Mouse (Mus musculus): Measurements from ENCODE around the gene Ptov1. TPM values are rescaled to one million over a fixed set of nuclear protein-coding genes. Genes with fewer than 3 reads are reported as not detected.
A peak's percentile ranks its signal among the peaks of the same experiment; 100 is the strongest.

Ptov1 gene
- polyA plus RNA-seq, 1 experiment: 141 TPM

DNA sequence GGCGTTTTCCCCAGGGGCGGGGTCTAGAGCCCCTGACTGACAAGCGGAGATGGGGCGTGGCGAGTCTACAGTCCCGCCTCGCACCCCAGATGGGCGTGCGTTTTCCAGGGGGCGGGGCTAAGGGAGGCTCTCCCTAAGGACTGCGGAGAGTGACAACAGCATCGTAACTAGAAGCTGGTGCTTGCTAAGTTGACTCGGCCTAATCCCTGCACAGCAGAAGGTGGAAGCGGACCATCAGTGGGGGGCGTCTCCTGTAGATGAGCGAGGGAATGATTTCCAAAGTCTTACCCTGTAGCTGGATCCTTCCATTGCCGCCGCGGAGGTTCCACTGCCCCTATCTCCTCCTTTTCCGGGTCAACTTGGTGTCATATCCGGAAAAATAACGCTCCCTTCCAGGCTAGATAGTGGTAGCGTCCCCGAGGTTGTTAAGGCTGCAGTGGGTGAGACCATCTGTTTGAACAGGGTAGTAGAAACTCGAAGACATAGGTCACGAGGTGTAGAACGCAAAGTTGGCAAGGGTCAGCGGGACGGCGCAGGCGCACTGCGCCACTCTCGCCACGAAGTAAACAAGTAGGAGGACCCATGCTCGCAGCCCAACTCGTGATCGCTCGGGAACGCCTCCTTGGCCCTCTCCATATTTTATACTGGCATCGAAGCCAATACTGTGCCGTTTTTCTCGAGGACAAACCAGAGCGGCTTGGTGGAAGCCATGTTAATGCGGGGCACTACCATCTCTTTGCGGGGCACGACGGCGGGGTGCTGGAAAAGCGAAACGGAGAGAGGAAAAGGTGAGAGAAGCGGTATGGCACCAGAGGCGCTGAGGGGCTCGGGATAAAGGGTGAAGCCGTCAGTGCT lies 20.8 kb downstream of the Ptov1 start, which contains the start of the genes Akt1s1 and Tbc1d17:
Akt1s1 (plus strand) TSS at position 431 of the 855 bp plus-strand sequence.
Tbc1d17 (minus strand) TSS at position 519 of the 855 bp plus-strand sequence.
- under 1% methylated on average over 54 of the region's 54 CpGs for WGBS

DNA sequence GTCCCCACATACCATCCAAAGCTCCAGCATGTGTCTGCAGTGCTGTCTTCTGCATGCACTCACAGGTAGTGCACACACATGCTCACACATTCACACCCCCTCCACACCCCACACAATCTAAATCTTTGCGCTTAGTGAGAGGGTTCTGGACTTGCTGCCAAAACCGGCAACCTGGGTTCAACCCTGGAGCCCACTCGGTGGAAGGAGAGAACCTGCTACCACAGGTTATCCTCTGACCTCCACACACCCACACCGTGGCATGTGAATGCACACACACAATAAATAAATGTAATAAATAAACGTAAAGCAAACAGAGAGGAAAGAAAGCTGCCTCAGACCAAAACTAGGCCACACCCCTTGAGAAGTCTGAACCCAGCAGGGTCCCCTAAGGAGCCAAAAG lies 21.8 kb downstream of the Ptov1 start:
- WGBS: 38% methylated on average over 5 of the region's 5 CpGs
- no peak for DNase-seq (ENCODE audit: low read depth, low spot score)

More for the DNA sequence above, 20.8 kb downstream of the Ptov1 start, which contains the start of the genes Akt1s1 and Tbc1d17:
- peak; percentile 95 for DNase-seq (ENCODE audit: low read depth, low spot score)

DNA sequence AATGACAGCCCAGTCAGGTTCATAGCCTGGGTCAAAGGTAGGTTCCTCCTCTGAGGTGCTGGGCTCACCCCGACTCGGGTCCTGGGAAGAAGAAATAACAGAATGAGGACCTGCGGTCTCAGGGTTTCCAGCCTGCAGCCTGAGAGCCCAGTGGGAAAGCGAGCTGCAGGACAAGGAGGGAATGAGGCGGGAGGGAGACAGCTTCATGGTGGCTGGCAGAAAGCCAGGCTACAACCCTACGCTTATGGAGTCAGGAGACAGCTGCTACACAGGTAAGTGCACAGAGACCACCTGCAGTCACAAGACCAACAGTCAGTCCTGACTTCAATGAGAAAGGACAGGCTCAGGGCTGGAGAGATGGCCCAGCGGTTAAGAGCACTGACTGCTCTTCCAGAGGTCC lies 22.8 kb downstream of the Ptov1 start:
- no peak for DNase-seq (ENCODE audit: low read depth, low spot score)
- WGBS: 89% methylated on average over 7 of the region's 7 CpGs

DNA sequence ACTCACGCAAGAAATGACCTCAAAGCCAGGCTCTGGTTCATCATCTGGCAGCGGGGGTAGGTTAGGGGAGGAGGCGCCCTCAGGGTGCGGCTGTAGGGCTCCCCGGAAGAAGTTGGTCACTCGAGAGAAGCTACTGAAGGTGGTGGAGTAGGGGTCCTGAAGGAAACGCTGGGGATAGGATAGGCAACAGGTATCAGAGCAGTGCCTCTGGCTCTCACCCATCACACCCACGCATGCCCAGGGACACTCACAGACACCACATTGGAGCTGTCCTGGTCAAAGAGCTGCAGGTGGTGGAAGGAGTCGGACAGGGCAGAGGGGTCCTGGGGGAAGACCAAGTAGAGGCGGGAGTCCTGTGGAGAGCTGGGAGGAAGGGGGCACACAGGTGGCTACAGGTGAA lies 24.6 kb downstream of the Ptov1 start:
- DNase-seq (ENCODE audit: low read depth, low spot score): no peak
- WGBS: 92% methylated on average over 10 of the region's 10 CpGs

DNA sequence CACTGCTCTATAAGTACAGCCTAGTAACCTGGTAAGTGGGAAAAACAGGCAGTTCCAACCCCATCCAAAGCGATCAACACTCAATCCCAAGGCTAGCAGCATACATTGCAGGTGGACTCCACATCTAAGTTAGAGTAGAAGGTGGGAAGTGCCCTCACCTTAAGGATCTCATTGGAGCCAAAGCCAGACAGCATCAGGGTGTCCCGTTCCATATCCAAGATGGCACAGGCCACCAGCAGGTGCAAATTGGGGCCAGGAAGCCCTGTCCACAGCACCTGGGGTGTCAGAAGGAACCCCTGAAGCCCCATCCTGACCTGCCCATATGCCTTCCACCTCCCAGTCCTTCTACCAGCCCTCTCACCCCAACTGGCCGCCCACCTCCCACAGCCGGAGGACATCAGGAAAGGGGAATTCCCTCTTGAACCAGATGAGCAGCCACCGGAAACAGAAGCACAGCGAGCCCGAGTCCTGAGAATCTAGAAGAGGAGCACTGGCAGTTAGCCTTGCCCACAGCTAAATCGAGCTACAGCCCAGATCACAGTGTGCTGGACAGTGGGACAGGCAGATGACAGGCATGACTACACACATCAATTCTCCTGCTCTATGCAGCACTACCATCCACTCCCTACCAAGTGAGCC lies 27.6 kb downstream of the Ptov1 start:
- 89% methylated on average over 8 of the region's 8 CpGs for WGBS
- no peak for DNase-seq (ENCODE audit: low read depth, low spot score)

DNA sequence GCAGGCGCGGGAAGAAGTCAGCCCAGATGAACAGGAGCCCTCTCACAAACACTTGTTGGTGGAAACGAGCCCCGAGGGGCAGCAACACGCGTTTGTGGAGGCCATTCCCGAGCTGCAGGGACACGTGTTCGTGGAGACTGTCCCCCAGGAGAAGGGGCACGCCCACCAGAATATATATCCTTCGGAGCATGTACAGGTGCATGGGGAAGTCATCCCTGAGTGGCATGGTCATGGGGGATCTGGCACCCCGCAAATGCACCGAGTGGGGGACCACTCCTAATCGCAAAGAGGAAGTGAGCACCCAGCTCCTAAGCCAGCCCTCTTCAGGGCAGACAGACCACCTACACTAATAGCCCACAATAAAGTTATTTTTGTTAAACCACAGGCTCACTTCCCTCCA lies 29.2 kb downstream of the Ptov1 start:
- DNase-seq (ENCODE audit: low read depth, low spot score): no peak
- WGBS: 61% methylated on average over 14 of the region's 14 CpGs

DNA sequence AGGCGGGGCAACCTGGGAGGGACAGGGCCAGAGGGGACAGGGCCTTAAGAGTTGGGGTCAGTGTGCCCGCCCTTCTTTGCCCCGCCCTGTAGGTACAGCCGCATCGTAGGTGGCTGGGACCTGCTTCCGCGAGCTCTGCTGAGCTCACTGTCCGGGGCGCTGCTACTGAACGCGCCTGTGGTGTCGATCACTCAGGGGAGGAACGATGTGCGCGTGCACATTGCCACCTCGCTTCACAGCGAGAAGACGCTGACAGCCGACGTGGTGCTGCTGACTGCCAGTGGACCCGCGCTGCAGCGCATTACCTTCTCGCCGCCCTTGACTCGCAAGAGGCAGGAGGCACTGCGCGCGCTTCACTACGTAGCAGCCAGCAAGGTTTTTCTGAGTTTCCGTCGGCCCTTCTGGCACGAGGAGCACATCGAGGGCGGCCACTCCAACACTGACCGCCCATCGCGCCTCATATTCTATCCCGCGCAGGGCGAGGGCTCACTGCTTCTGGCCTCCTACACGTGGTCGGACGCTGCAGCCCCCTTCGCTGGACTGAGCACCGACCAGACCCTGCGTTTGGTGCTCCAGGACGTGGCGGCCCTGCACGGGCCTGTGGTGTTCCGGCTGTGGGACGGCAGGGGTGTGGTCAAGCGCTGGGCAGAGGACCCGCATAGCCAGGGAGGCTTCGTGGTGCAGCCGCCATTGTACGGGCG lies 29.9 kb downstream of the Ptov1 start:
- no peak for DNase-seq (ENCODE audit: low read depth, low spot score)
- 9% methylated on average over 58 of the region's 58 CpGs for WGBS

DNA sequence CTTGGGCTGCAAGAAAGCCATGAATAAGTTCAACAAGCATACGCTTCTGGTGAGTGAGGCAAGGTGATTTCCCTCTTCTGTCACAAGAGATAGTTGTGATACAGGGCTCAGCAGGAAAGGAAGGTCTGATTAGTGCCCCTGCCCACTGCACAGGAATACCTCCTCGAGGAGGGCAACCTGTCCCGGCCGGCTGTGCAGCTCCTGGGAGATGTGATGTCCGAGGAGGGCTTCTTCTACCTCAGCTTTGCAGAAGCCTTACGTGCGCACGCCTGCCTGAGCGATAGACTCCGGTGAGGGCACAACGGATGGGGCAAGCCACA lies 30.5 kb downstream of the Ptov1 start:
- DNase-seq (ENCODE audit: low read depth, low spot score): no peak
- WGBS: 42% methylated on average over 11 of the region's 11 CpGs

DNA sequence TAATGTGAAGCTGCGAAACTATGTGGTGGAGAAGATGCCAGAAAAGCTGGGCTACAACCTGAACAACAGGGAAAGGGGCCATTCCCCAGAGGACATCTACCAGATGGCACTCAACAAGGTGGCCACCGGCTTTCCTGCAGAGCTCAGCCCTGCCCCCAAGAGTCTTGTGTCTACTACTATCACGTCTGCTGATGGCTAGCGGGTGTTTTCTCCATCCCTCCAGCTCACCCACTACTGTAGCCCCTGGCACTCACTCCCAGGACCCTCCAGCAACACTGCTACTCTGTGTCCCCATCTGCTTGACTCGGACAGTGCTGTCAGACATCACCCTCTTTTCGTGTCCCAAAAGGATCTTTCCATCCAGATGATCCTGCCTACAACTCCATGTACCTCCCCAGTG lies 31.5 kb downstream of the Ptov1 start:
- WGBS: 91% methylated on average over 6 of the region's 6 CpGs
- no peak for DNase-seq (ENCODE audit: low read depth, low spot score)

DNA sequence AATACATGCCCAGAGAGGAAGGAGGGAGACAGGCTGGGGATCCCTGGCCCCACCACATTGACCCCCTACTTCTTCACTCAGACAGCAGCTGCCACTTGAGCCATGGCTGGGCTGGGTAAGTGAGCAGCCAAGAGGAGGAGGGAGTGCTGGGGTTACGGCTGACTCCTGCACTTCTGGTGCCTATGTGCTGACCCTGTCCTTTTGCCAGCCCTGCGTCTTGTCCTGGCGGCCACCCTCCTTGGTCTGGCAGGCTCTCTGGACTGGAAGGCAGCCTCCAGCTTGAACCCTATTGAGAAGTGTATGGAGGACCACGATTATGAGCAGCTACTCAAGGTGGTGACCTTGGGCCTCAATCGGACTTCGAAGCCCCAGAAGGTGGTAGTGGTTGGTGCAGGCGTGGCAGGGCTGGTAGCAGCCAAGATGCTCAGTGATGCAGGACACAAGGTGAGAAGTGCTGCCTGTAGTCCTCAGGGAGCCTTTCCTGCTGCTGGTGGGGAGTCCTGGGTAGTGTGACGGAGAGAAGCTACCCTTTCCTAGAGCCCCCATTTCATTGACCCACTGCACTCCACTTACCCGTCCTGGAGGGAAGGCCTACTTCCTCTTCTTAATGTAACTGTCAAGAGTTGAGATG lies 33.0 kb downstream of the Ptov1 start:
- DNase-seq (ENCODE audit: low read depth, low spot score): no peak
- whole genome bisulfite sequencing: 77% methylated on average over 9 of the region's 9 CpGs

DNA sequence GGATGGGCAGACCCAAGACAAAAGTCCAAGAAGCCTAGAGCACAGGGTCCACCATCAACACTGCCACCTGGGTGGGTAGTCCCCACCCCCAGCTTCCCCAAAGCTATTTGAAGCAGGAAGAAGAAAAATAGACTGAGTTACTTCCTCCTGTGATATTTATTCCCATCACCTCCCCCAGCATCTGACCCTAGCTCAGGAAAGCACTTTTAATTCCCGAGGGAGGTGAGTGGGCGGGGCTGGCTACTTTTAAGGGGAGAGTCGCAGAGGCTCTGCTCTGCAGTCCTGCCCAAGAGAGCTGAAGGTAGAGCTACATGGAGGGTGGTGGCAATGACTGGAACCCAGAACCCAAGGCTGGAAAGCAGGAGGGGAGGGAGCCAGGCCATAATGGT lies 33.6 kb downstream of the Ptov1 start:
- DNase-seq (ENCODE audit: low read depth, low spot score): no peak
- WGBS: 28% methylated on average over 3 of the region's 3 CpGs

DNA sequence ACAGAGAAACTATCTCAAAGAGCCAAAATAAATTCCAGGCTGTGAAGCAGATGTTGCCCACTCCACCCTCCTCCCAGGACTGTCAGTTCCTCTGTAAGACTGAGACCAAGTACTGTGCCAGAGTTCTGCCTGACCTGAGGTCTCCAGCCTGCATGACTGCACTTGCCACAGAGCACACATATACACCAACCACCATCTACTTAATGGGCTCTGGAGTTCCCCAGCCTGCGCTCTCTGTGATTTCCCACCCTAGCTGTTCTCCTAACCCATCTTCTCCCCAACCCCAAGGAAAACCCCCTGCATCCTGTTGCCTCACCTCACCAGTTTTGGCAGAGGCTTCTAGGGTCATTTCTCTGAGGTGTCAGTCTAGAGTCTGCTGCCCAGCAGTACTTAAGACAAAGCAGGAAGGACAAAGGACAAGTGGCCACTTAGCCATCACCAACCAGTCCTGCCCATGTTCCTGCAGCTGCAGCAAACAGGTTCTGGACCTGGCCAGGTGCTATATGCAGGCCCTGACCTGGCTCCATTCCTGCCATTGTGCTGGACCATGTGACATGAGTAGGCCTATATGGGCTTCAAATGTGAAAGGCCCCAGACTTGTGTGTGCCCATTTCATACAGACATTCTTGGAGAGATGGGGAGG lies 34.1 kb downstream of the Ptov1 start:
- DNase-seq (ENCODE audit: low read depth, low spot score): no peak
- WGBS: 83% methylated on average over 1 of the region's 1 CpGs

DNA sequence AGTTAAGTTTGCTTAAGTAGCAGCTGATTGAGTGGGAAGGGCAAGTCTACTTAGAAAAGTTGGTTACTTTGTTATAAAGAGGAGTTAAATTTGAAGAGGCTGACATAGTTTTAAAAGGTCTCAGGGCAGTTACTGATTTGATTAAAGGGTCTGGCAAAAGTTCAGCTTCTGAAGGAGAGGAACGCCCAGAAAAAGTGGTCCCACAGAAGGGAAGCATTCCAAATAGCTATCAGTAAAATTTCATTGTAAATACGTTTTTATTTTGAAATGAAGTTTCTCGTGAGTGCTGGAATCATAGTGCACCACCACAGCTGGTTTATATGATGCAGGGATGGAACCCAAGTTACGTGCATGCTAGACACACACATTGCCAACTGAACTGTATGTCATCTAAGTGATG lies 36.8 kb downstream of the Ptov1 start:
- DNase-seq (ENCODE audit: low read depth, low spot score): no peak
- WGBS: 22% methylated on average over 4 of the region's 4 CpGs

DNA sequence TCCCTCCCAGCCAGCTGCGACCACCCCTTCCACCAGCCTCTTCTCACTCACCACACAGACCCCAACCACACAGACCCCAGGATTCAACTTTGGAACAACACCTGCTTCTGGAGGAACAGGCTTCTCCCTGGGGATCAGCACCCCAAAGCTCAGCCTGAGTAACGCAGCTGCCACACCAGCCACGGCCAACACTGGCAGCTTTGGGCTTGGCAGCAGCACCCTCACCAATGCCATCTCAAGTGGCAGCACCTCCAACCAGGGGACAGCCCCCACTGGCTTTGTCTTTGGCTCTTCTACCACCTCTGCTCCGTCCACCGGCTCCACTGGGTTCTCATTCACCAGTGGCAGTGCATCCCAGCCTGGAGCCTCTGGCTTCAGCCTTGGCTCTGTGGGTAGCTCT lies 40.9 kb downstream of the Ptov1 start:
- DNase-seq (ENCODE audit: low read depth, low spot score): no peak

DNA sequence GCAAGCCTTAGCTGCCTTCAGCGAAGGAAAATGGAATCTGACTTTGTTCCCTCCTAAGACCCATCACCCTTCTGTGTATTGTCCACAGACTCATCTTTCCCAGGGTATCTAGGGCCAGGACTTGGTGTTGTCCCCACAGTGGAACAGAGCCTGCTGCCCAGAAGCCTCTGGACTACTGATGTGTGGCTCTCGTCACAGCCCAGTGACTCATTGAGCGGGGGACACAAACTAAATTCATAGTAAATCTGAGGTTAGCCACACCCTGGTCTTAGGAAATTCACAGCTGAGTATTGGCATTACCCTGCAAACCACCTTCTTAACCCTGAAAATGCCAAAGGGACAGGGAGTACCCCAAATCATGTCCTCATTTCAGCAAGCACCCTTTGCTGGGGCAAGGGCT lies 42.8 kb downstream of the Ptov1 start:
- no peak for DNase-seq (ENCODE audit: low read depth, low spot score)
- 53% methylated on average over 3 of the region's 3 CpGs for WGBS

More for the DNA sequence above, 40.9 kb downstream of the Ptov1 start:
- WGBS: 80% methylated on average over 5 of the region's 5 CpGs

DNA sequence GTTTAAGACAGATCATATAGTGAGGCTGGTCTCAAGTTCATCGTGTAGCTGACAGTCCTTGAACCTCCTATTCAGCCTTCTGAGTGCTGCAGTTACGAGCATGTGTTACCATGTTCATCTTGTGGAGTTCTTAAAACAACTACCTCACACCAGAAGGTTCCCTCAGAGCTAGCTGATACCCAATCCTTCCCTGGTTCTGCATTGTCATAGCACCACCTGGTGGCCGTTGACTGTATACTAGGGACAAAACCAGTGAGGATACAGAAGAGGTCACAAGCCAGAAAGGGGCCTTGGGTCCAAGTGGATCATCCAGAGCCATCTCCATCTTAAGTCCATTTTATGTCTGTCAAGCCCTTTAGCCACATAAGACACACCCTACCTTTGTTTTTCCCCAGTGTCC lies 44.7 kb downstream of the Ptov1 start:
- peak; percentile 55 for DNase-seq (ENCODE audit: low read depth, low spot score)
- WGBS: 2% methylated on average over 3 of the region's 3 CpGs

DNA sequence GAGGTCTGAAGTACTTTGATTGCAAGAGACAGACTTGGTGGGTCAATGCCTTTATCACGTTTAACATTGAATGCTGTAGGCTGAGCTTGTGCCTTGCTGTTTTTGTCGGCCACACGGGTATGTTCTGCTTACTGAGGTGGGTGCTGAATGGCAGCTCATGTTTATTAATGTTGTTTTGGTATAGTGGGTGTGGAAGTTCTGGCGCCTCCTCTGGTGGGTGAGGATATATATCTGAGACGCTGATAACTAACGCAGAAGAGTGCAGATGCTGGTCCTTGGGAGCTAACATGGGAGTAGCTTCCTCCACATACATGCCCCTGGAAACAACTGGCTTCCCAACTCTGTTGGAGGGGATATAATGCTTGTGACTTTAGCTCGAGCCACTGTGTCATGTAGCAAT lies 46.2 kb downstream of the Ptov1 start:
- DNase-seq (ENCODE audit: low read depth, low spot score): no peak
- WGBS: 36% methylated on average over 7 of the region's 7 CpGs

DNA sequence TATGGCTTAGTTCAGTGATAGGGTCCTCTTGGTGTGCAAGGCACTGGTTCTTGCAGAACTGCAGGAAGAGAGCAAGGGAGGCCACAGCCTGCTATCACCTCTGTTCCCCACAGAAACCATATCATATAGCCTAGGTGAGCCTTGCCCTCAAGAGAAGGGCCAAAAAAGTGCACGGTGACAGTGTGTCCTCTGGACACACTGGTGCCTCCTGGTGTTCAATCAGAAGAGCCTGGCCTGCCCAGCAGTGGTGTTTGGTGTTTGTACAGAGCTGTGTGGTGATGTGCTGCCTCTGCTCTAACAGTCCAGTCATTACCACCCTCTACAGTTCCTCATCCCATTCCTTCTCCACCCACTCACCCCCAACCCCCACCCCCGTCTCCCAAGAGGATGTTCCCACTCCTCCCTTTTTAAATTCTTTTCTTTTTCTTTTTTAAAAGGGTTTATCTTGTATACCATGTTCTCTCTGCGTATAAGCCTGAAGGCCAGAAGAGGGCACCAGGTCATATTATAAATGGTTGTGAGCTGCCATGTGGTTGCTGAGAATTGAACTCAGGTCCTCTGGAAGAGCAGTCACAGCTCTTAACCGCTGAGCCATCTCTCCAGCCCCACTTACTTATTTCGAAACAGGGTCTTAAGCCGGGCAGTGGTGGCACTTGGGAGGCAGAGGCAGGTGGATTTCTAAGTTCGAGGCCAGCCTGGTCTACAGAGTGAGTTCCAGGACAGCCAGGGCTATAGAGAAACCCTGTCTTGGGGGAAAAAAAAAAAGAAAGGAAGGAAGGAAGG lies 47.7 kb downstream of the Ptov1 start:
- DNase-seq (ENCODE audit: low read depth, low spot score): no peak
- 69% methylated on average over 7 of the region's 7 CpGs for WGBS

DNA sequence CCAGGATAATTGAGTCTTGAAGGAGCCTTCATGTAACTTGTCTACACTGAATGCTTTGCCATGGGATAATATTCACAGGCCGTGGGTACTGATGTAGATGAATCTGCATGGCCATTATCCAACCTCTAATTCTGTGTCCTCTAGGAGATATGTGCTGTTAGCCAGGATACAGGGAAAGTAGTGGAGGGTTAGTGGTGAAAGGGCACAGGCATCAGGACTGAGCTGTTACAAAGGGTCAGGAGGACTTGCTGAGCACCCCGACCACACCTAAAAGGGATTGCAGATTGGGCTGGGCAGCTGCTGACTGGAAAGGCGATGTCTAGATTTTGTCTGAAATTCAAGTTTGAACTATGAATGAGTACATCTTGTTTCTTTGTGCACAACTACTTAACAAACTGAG lies 49.1 kb downstream of the Ptov1 start:
- DNase-seq (ENCODE audit: low read depth, low spot score): no peak
- 34% methylated on average over 3 of the region's 3 CpGs for WGBS
